Mouse (Mus musculus) left cerebral cortex, adult 9 months (tissue): Measurements from ENCODE around the gene Tacr2.

Experiments
- DNase-seq, 2 experiments: peaks; one replicate each; pipeline ENCODE4 v3.0.0; 2022; ENCODE audit warnings: low spot score in 2 of 2

Gene Tacr2

GRCm38 (mm10) chr10:62252000-62252488, at the start of gene Tacr2:
Gene Tacr2, plus strand, starts transcription at chr10:62252438.
- DNase-seq: no peak

GRCm38 (mm10) chr10:62202574-62202973, 49.7 kb upstream of the Tacr2 start:
- peak in 1 of 2 experiments; percentile 52 for DNase-seq

- DNase-seq: no peak
Observed at GRCm38 (mm10) chr10:62208241-62208896, 43.9 kb upstream of the Tacr2 start.

GRCm38 (mm10) chr10:62211310-62211709, 40.9 kb upstream of the Tacr2 start:
- no peak for DNase-seq

- no peak for DNase-seq
Observed at GRCm38 (mm10) chr10:62215169-62215616, 37.0 kb upstream of the Tacr2 start.

GRCm38 (mm10) chr10:62215633-62216032, 36.6 kb upstream of the Tacr2 start:
- DNase-seq: no peak

GRCm38 (mm10) chr10:62216595-62216994, 35.6 kb upstream of the Tacr2 start:
- no peak for DNase-seq

GRCm38 (mm10) chr10:62217196-62217595, 35.0 kb upstream of the Tacr2 start:
- no peak for DNase-seq

GRCm38 (mm10) chr10:62218044-62218788, 34.0 kb upstream of the Tacr2 start:
- no peak for DNase-seq

GRCm38 (mm10) chr10:62218789-62219172, 33.5 kb upstream of the Tacr2 start:
- no peak for DNase-seq

- DNase-seq: no peak
Observed at GRCm38 (mm10) chr10:62220732-62221514, 31.3 kb upstream of the Tacr2 start.

- no peak for DNase-seq
Observed at GRCm38 (mm10) chr10:62221647-62222046, 30.6 kb upstream of the Tacr2 start.

- DNase-seq: no peak
Observed at GRCm38 (mm10) chr10:62222777-62223176, 29.5 kb upstream of the Tacr2 start.

GRCm38 (mm10) chr10:62224231-62224630, 28.0 kb upstream of the Tacr2 start:
- no peak for DNase-seq

GRCm38 (mm10) chr10:62225839-62226238, 26.4 kb upstream of the Tacr2 start:
- no peak for DNase-seq

- DNase-seq: no peak
Observed at GRCm38 (mm10) chr10:62228126-62228525, 24.1 kb upstream of the Tacr2 start.

- peak; percentile 38 to 84 for DNase-seq
Observed at GRCm38 (mm10) chr10:62230708-62231394, 21.4 kb upstream of the Tacr2 start, which contains the start of gene Tspan15. Gene Tspan15, minus strand, starts transcription at chr10:62231251.

- no peak for DNase-seq
Observed at GRCm38 (mm10) chr10:62231395-62231732, 20.9 kb upstream of the Tacr2 start.

GRCm38 (mm10) chr10:62231811-62232210, 20.4 kb upstream of the Tacr2 start:
- no peak for DNase-seq

GRCm38 (mm10) chr10:62236165-62236564, 16.1 kb upstream of the Tacr2 start:
- DNase-seq: no peak

- DNase-seq: no peak
Observed at GRCm38 (mm10) chr10:62237205-62237604, 15.0 kb upstream of the Tacr2 start.

- DNase-seq: no peak
Observed at GRCm38 (mm10) chr10:62238688-62239087, 13.6 kb upstream of the Tacr2 start.
